Mouse (Mus musculus) intestine, postnatal 0 days (tissue): ENCODE results near the gene Gsto2. TPM values are rescaled to one million over a fixed set of nuclear protein-coding genes. Genes with fewer than 3 reads are reported as not detected.

ENCODE experiments used
- ATAC-seq: fragments of 200-750 bp; cut with Nextera tagmentation; 2 replicates; pipeline ENCODE4 v1.8.0; 2017; ENCODE audit warnings: mild to moderate bottlenecking, moderate TSS enrichment, moderate library complexity
- H3K27ac ChIP-seq: fragments of 300-500 bp; sonication (generic); 2 replicates; pipeline ENCODE4 v1.5.1; 2014; ENCODE audit warnings: mild to moderate bottlenecking, low read depth, low read length, moderate library complexity
- H3K27me3 ChIP-seq: fragments of 300-500 bp; sonication (generic); replicated peaks from 2 replicates; pipeline ENCODE4 v1.6.1; 2014; ENCODE audit warnings: low read length, mixed read lengths; ENCODE audit not compliant: control insufficient read depth, insufficient read depth
- H3K36me3 ChIP-seq: fragments of 300-500 bp; sonication (generic); 2 replicates; pipeline ENCODE4 v1.6.1; 2014; ENCODE audit warnings: mild to moderate bottlenecking, moderate library complexity; ENCODE audit not compliant: control insufficient read depth, insufficient read depth
- H3K4me1 ChIP-seq: fragments of 300-500 bp; sonication (generic); replicated peaks from 2 replicates; pipeline ENCODE4 v1.6.1; 2014; ENCODE audit warnings: antibody characterized with exemption, low read length, mixed read lengths; ENCODE audit not compliant: control insufficient read depth, insufficient read depth
- H3K4me2 ChIP-seq: fragments of 300-500 bp; sonication (generic); replicated peaks from 2 replicates; pipeline ENCODE4 v1.6.1; 2014; ENCODE audit warnings: low read depth, mild to moderate bottlenecking, moderate library complexity
- H3K4me3 ChIP-seq: fragments of 300-500 bp; sonication (generic); 2 replicates; pipeline ENCODE4 v1.5.1; 2014; ENCODE audit warnings: low read depth, low read length
- H3K9ac ChIP-seq: fragments of 300-500 bp; sonication (generic); 2 replicates; pipeline ENCODE4 v1.6.1; 2014; ENCODE audit warnings: mild to moderate bottlenecking, low read depth, low read length
- H3K9me3 ChIP-seq: fragments of 300-500 bp; sonication (generic); 2 replicates; pipeline ENCODE4 v1.6.1; 2016; ENCODE audit warnings: mixed run types; ENCODE audit not compliant: control insufficient read depth
- CTCF ChIP-seq: sonication (generic); IDR thresholded peaks from 2 replicates; pipeline ENCODE4 v1.5.1; 2016; ENCODE audit warnings: low read depth, mild to moderate bottlenecking, control low read depth, antibody characterized with exemption, moderate library complexity
- WGBS: fragments of 180-500 bp; shearing (Covaris S2); extraction: QIAGEN DNeasy Blood & Tissue Kit; methylation state at CpG from one replicate; pipeline ENCODE4 v1.1.7; 2014; 5-methylcytosine and 5-hydroxymethylcytosine counted together
- polyA plus RNA-seq: library from polyadenylated mRNA; unstranded; fragments of >200 nt; fragmentation: Nextera tagmentation; extraction: Ambion mirVana; gene quantifications from 2 replicates; pipeline ENCODE4 v1.2.1, GENCODE M21; 2015

The Gsto2 gene
- polyA plus RNA-seq, 1 experiment from 2014 or later, result 0.95 TPM

DNA sequence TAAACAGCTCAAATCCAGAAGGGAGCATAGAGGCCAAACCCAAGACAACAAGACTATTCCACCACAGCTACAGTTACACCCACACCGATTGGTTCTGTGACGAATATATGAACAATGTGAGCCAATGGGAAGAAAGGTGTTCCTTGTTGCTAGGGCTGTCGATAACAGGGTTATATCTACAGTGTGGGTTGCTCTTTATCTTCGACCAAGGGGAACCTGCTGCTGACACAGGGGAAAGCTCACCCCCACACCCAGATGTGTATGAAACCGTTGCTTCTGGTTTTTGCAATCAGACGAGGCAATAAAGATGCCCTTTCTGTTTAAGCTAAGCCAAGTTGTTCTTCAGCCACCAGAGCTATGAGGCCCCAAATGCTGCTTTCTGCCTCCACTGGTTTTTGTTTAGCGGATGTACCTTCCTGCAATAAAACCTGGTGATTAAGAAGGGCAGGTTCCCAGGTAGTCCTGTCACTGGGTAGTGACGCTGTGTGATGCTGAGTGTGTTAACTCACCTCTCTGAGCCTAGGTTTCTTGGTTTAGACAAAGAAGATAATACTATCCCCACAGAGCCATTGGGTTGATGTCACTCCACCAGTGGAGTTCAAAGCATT is 33.2 kb downstream of the Gsto2 start:
- Histone ChIP-seq H3K4me3 (no peak overlapping the region), H3K4me2 (no peak overlapping the region), H3K27ac (no peak overlapping the region), H3K9ac (no peak overlapping the region), H3K4me1 (no peaks in the 10 kb centered on the region), H3K9me3 (no peaks in the 10 kb centered on the region), H3K36me3 (peaks cover 19% of the 10 kb centered on the region; the same call in 1 of the 2 replicates), H3K27me3 (no peaks in the 10 kb centered on the region)
- WGBS, result 65% methylated on average over 8 of the region's 8 CpGs
- no peak for ATAC-seq
- no peak for TF ChIP-seq CTCF

DNA sequence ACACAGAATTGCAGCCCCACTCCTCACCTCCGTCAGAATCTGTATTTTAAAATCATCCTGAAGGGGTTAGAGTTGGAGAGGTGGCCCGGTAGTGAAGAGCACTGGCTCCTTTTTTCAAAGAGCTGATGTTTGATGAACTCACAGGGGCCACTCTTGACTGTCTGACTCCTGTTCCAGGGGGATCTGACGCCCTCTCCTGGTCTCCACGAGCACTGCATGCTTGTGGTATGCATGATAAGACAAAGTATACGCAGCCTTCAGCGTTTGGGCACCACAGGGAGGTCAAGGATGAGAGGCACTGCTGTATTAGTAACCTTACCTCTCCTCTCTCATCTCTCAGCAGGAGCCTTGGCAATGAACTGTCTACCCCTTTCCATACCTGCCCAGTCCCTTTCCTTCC is 34.7 kb downstream of the Gsto2 start:
- 53% methylated on average over 6 of the region's 6 CpGs for WGBS
- Histone ChIP-seq H3K9ac (no peak overlapping the region), H3K4me1 (no peaks in the 10 kb centered on the region), H3K36me3 (peaks cover 19% of the 10 kb centered on the region; the same call in 1 of the 2 replicates), H3K9me3 (no peaks in the 10 kb centered on the region), H3K4me3 (no peak overlapping the region), H3K27me3 (no peaks in the 10 kb centered on the region), H3K27ac (no peak overlapping the region), H3K4me2 (no peak overlapping the region)
- ATAC-seq, result no peak
- peak; percentile 54 for TF ChIP-seq CTCF

DNA sequence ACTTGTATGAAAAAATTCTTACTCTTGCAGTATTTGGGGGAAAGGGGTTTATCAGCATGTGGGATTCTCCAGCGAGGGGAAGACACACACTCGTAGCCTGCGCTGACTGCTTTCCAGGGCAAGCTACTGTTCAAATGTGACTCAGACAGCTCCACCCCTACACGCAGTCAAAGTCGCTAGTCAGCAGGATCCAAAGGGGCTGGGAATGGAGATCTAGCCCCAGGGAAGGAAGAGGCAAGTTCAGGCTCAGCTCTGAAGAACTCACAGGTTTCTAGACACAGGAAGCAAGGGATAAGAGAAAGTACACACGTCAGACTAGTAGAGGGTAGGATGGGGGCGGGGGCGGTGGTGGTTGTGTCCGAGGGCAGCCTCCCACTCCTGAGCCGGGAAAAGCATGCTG is 35.2 kb downstream of the Gsto2 start:
- Histone ChIP-seq H3K9ac (no peak overlapping the region), H3K27me3 (no peaks in the 10 kb centered on the region), H3K4me3 (no peak overlapping the region), H3K4me1 (no peaks in the 10 kb centered on the region), H3K4me2 (no peak overlapping the region), H3K9me3 (no peaks in the 10 kb centered on the region), H3K36me3 (peaks cover 18% of the 10 kb centered on the region; the same call in 1 of the 2 replicates), H3K27ac (no peak overlapping the region)
- WGBS, result 83% methylated on average over 10 of the region's 10 CpGs
- TF ChIP-seq CTCF, result no peak
- no peak for ATAC-seq

DNA sequence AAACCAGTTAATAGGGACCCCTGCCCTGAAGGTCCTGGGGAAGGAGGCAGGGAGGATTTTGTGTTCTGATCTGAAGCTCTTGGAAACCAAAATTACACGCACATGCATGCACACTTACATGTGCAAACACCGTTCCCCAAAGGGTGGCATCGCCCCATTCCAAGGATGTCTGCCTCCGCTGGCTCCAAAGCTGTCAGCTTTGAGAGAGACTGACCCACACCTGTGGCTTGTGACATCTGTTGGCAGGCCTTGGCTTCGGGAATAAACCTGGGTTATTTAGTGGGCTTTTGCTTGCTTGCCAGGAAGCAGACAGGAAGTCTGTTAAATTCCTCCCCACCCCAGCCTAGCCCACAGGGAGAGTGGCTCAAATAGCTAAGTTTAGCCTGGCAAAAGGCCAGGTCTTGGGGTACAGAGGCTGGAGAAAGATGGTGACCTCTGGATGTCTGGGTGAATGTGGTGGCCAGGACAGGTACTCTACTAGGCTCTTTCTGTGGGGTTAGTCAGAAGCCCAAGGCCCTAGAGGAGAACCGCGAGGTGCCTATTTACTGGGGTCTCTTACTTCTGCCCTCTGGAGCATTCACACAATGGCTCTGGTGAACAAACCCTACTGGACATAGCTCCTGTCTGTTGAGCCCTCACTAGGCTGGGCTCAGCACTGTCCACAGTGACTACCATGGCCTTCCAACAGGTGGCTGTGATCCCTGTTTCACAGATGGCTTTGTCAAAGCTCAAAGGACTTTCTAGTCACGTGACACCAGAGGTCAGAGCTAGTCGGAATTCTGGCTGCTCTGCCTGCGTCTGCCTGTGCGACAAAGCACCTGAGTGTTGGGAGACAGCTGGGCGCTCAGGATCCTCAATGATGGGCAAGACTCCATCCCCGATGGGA is 37.2 kb downstream of the Gsto2 start:
- Histone ChIP-seq H3K36me3 (peaks cover 7% of the 10 kb centered on the region; the same call in 1 of the 2 replicates), H3K9me3 (no peaks in the 10 kb centered on the region), H3K27ac (no peak overlapping the region), H3K9ac (no peak overlapping the region), H3K4me1 (no peaks in the 10 kb centered on the region), H3K4me2 (no peak overlapping the region), H3K4me3 (no peak overlapping the region), H3K27me3 (no peaks in the 10 kb centered on the region)
- no peak for TF ChIP-seq CTCF
- no peak for ATAC-seq
- 67% methylated on average over 13 of the region's 13 CpGs for WGBS

DNA sequence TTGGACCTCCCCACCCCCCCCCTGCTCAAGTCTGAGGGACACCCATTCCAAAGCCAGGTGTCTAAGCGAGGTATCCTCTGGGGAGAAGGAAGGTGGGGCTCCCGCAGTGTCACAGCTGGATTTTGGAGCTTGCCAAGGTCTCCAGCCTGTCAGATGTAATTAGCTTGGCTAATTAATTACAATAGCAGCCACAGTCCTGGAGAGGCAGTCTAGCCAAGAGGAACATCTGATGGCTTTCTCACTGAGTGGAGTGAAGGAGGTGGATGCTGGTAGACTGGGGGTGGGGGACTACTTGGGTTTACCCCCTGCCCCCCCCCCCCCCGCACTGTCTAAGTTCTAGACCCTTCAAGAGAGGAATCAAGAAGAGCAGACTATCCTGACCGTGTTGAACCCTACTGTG is 38.3 kb downstream of the Gsto2 start:
- no peak overlapping the region for H3K9ac ChIP-seq
- no peak overlapping the region for H3K4me3 ChIP-seq
- no peaks in the 10 kb centered on the region for H3K9me3 ChIP-seq
- 69% methylated on average over 4 of the region's 4 CpGs for WGBS
- no peaks in the 10 kb centered on the region for H3K36me3 ChIP-seq
- no peaks in the 10 kb centered on the region for H3K4me1 ChIP-seq
- no peaks in the 10 kb centered on the region for H3K27me3 ChIP-seq
- TF ChIP-seq CTCF, result no peak
- no peak overlapping the region for H3K4me2 ChIP-seq
- H3K27ac ChIP-seq, result no peak overlapping the region
- no peak for ATAC-seq

DNA sequence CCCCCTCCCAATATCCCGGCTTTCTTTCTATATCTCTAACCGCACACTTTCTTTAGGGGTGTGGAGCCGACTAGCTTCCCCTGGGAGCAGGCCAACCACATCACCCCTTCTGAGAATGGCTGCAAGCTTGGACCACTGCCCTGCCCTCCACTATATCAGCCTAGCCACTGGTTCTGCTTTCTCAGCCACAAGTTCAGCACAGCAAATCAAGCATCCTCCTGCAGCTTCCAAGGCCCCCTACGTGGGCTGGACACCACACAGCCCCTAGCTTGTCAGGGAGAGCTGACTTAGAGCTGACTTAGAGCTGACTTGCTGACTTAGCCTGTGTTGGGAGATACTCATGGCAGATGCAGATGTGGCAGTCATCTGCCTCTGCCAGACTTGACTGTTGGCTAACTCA is 39.7 kb downstream of the Gsto2 start:
- TF ChIP-seq CTCF, result no peak
- no peaks in the 10 kb centered on the region for H3K36me3 ChIP-seq
- no peaks in the 10 kb centered on the region for H3K4me1 ChIP-seq
- no peak overlapping the region for H3K4me2 ChIP-seq
- H3K9me3 ChIP-seq, result no peaks in the 10 kb centered on the region
- H3K4me3 ChIP-seq, result no peak overlapping the region
- no peaks in the 10 kb centered on the region for H3K27me3 ChIP-seq
- WGBS, result 84% methylated on average over 4 of the region's 4 CpGs
- H3K9ac ChIP-seq, result no peak overlapping the region
- no peak for ATAC-seq
- H3K27ac ChIP-seq, result no peak overlapping the region
